Mouse (Mus musculus) midbrain, embryonic 16.5 days (tissue): Measurements from ENCODE around the gene Dusp14. TPM values are rescaled to one million over a fixed set of nuclear protein-coding genes. Genes with fewer than 3 reads are reported as not detected.

Source experiments
- polyA plus RNA-seq: library from polyadenylated mRNA; unstranded; fragments of >200 nt; fragmentation: Nextera tagmentation; extraction: Ambion mirVana; gene quantifications from 2 replicates; pipeline ENCODE4 v1.2.1, GENCODE M21; 2015

The Dusp14 gene
- polyA plus RNA-seq, 1 experiment from 2014 or later = 11.8 TPM

Other genes starting within 250 kb of the Dusp14 start
- 0.13 TPM in 1 of 2 replicates, not detected in the other for gene Hnf1b, start 219.2 kb downstream of the Dusp14 start, polyA plus RNA-seq
- 20.3 and 21.4 TPM in 2 replicates for gene Ddx52, start 127.2 kb downstream of the Dusp14 start, polyA plus RNA-seq
- 26.4 and 31.4 TPM in 2 replicates for gene Synrg, start 104.8 kb downstream of the Dusp14 start, polyA plus RNA-seq
- 31.2 and 31.5 TPM in 2 replicates for gene Tada2a, start 60.3 kb upstream of the Dusp14 start, polyA plus RNA-seq
- gene Acaca, start 60.4 kb upstream of the Dusp14 start, polyA plus RNA-seq = 31.4 and 34.1 TPM in 2 replicates
- gene Gm11437, start 98.2 kb upstream of the Dusp14 start, polyA plus RNA-seq = 0.15 and 0.29 TPM in 2 replicates